Mouse (Mus musculus) CH12.LX (cell line): ENCODE measurements around the gene Arvcf. TPM values are rescaled to one million over a fixed set of nuclear protein-coding genes. Genes with fewer than 3 reads are reported as not detected.

Experiments used
- DNase-seq: peaks from one replicate; pipeline ENCODE4 v3.0.0-alpha.2; 2013; ENCODE audit errors: extremely low read depth
- H3K27ac ChIP-seq: 2 replicates; pipeline ENCODE4 v1.5.1; 2012; ENCODE audit warnings: low read depth, mild to moderate bottlenecking, control low read depth, moderate library complexity; ENCODE audit not compliant: insufficient read depth
- H3K27me3 ChIP-seq: replicated peaks from 2 replicates; pipeline ENCODE3; 2012; ENCODE audit warnings: inconsistent platforms
- H3K36me3 ChIP-seq, 2 experiments: replicated peaks in 1 of 2; 2 replicates each; pipeline versions ENCODE3 to v1.6.1; 2012; ENCODE audit warnings: inconsistent platforms in 1 of 2, low read length in 1 of 2, mild to moderate bottlenecking in 1 of 2, mixed read lengths in 1 of 2, moderate library complexity in 1 of 2; ENCODE audit not compliant: control insufficient read depth in 1 of 2, insufficient read depth in 1 of 2
- H3K4me1 ChIP-seq, 2 experiments: 2 replicates each; pipeline ENCODE4 v1.6.1; 2012; ENCODE audit warnings: inconsistent platforms in 1 of 2, moderate library complexity in 1 of 2; ENCODE audit not compliant: insufficient read depth in 2 of 2, control insufficient read depth in 1 of 2
- H3K4me2 ChIP-seq: 2 replicates; pipeline ENCODE4 v1.6.1; 2012; ENCODE audit warnings: low read depth, mild to moderate bottlenecking, control low read depth; ENCODE audit not compliant: poor library complexity, insufficient read depth, severe bottlenecking
- H3K4me3 ChIP-seq, 3 experiments: fragments of 150-350 bp in 1 of 3; sonication (generic) in 1 of 3; replicated peaks in 1 of 3; 2 replicates each; pipeline versions ENCODE3 to v1.5.1; 2011 to 2012; ENCODE audit warnings: low read depth in 2 of 3, low read length in 2 of 3, mild to moderate bottlenecking in 2 of 3, moderate library complexity in 2 of 3, control low read depth in 1 of 3, improper control_type of control experiment in 1 of 3, inconsistent platforms in 1 of 3, mixed read lengths in 1 of 3; ENCODE audit not compliant: poor library complexity in 1 of 3
- H3K79me2 ChIP-seq: replicated peaks from 2 replicates; pipeline ENCODE4 v1.6.1; 2012; ENCODE audit warnings: mild to moderate bottlenecking, moderate library complexity; ENCODE audit not compliant: control insufficient read depth, poor library complexity, insufficient read depth, severe bottlenecking; ENCODE audit errors: extremely low read depth
- H3K9ac ChIP-seq: 2 replicates; pipeline ENCODE4 v1.6.1; 2012; ENCODE audit warnings: low read depth, mild to moderate bottlenecking, control low read depth, moderate library complexity; ENCODE audit not compliant: insufficient read depth
- H3K9me3 ChIP-seq: replicated peaks from 2 replicates; pipeline ENCODE3; 2012; ENCODE audit warnings: low read length, inconsistent platforms, mixed read lengths
- BHLHE40 ChIP-seq: IDR thresholded peaks from 2 replicates; pipeline ENCODE4 v1.6.1; 2011; ENCODE audit warnings: mild to moderate bottlenecking, low read depth, low read length, improper control_type of control experiment
- CHD1 ChIP-seq: IDR thresholded peaks from 2 replicates; pipeline ENCODE4 v1.6.1; 2012; ENCODE audit warnings: low read depth, low read length, improper control_type of control experiment, inconsistent platforms
- ELF1 ChIP-seq: IDR thresholded peaks from 2 replicates; pipeline ENCODE4 v1.6.1; 2014; ENCODE audit warnings: low read depth, mild to moderate bottlenecking, inconsistent platforms, low read length, improper control_type of control experiment
- EP300 ChIP-seq: IDR thresholded peaks from 2 replicates; pipeline ENCODE4 v1.6.1; 2011; ENCODE audit warnings: low read length, improper control_type of control experiment
- ETS1 ChIP-seq: conservative IDR thresholded peaks from 2 replicates; pipeline ENCODE4 v1.6.1; 2012; ENCODE audit warnings: low read depth, mild to moderate bottlenecking, inconsistent platforms, low read length, improper control_type of control experiment, moderate library complexity
- GABPA ChIP-seq: IDR thresholded peaks from 2 replicates; pipeline ENCODE4 v1.6.1; 2012; ENCODE audit warnings: low read depth, low read length, improper control_type of control experiment, inconsistent platforms; ENCODE audit not compliant: insufficient replicate concordance
- IRF4 ChIP-seq: IDR thresholded peaks from 2 replicates; pipeline ENCODE4 v1.6.1; 2014; ENCODE audit warnings: low read depth, mild to moderate bottlenecking, inconsistent platforms, low read length, improper control_type of control experiment
- JUN ChIP-seq: IDR thresholded peaks from 2 replicates; pipeline ENCODE4 v1.6.1; 2011; ENCODE audit warnings: low read depth, mild to moderate bottlenecking, low read length, improper control_type of control experiment, moderate library complexity; ENCODE audit not compliant: insufficient read depth
- JUND ChIP-seq: conservative IDR thresholded peaks from 2 replicates; pipeline ENCODE4 v1.6.1; 2011; ENCODE audit warnings: low read depth, low read length, improper control_type of control experiment
- KAT2A ChIP-seq: IDR thresholded peaks from 2 replicates; pipeline ENCODE4 v1.6.1; 2012; ENCODE audit warnings: low read length, improper control_type of control experiment, inconsistent platforms; ENCODE audit not compliant: insufficient replicate concordance
- MAFK ChIP-seq: IDR thresholded peaks from 2 replicates; pipeline ENCODE4 v1.6.1; 2011; ENCODE audit warnings: low read length, improper control_type of control experiment; ENCODE audit not compliant: insufficient replicate concordance
- MAX ChIP-seq: IDR thresholded peaks from 2 replicates; pipeline ENCODE4 v1.6.1; 2011; ENCODE audit warnings: low read length, improper control_type of control experiment
- MAZ ChIP-seq: IDR thresholded peaks from 2 replicates; pipeline ENCODE4 v1.6.1; 2012; ENCODE audit warnings: low read depth, mild to moderate bottlenecking, inconsistent platforms, low read length, improper control_type of control experiment, moderate library complexity
- MEF2A ChIP-seq: IDR thresholded peaks from 2 replicates; pipeline ENCODE4 v1.6.1; 2014; ENCODE audit warnings: low read depth, mild to moderate bottlenecking, inconsistent platforms, low read length, improper control_type of control experiment, borderline replicate concordance
- MYC ChIP-seq: IDR thresholded peaks from 2 replicates; pipeline ENCODE4 v1.6.1; 2011; ENCODE audit warnings: low read depth, mild to moderate bottlenecking, improper control_type of control experiment, low read length
- NRF1 ChIP-seq: IDR thresholded peaks from 2 replicates; pipeline ENCODE4 v1.6.1; 2014; ENCODE audit warnings: low read depth, mild to moderate bottlenecking, inconsistent platforms, low read length, improper control_type of control experiment, moderate library complexity
- PAX5 ChIP-seq: IDR thresholded peaks from 2 replicates; pipeline ENCODE4 v1.6.1; 2012; ENCODE audit warnings: low read length, inconsistent platforms, mixed read lengths
- POLR2AphosphoS2 ChIP-seq: IDR thresholded peaks from 2 replicates; pipeline ENCODE4 v1.6.1; 2011; ENCODE audit warnings: low read depth, low read length, improper control_type of control experiment
- RAD21 ChIP-seq: IDR thresholded peaks from 2 replicates; pipeline ENCODE4 v1.6.1; 2011; ENCODE audit warnings: low read depth, mild to moderate bottlenecking, low read length, improper control_type of control experiment, moderate library complexity
- SIN3A ChIP-seq: IDR thresholded peaks from 2 replicates; pipeline ENCODE4 v1.6.1; 2012; ENCODE audit warnings: low read length, improper control_type of control experiment, inconsistent platforms
- SMC3 ChIP-seq: IDR thresholded peaks from 2 replicates; pipeline ENCODE4 v1.6.1; 2011; ENCODE audit warnings: low read depth, low read length, improper control_type of control experiment
- UBTF ChIP-seq: IDR thresholded peaks from 2 replicates; pipeline ENCODE4 v1.6.1; 2012; ENCODE audit warnings: low read depth, mild to moderate bottlenecking, inconsistent platforms, low read length, improper control_type of control experiment, moderate library complexity
- USF1 ChIP-seq: IDR thresholded peaks from 2 replicates; pipeline ENCODE4 v1.6.1; 2014; ENCODE audit warnings: low read depth, mild to moderate bottlenecking, inconsistent platforms, low read length, improper control_type of control experiment
- USF2 ChIP-seq: conservative IDR thresholded peaks from 2 replicates; pipeline ENCODE4 v1.6.1; 2011; ENCODE audit warnings: low read depth, low read length, improper control_type of control experiment
- ZNF384 ChIP-seq: IDR thresholded peaks from 2 replicates; pipeline ENCODE4 v1.6.1; 2012; ENCODE audit warnings: low read depth, low read length, improper control_type of control experiment, inconsistent platforms
- dilution Hi-C: fragments of 300-500 bp; cut with MboI; formaldehyde crosslinking; loops from 2 replicates; pipeline ENCODE4 v1.14.3; 2020; ENCODE audit warnings: low sequenced_read_pairs; ENCODE audit not compliant: extremely low pct_unique_long_range_greater_than_20kb, extremely low pct_ligation_motif_present
- in situ Hi-C: fragments of 300-500 bp; cut with MboI; formaldehyde crosslinking; loops from 3 replicates; pipeline ENCODE4 v1.14.3; 2019; ENCODE audit warnings: low sequenced_read_pairs, low pct_ligation_motif_present, low pct_unique_long_range_greater_than_20kb, mixed read lengths
- polyA plus RNA-seq: library from polyadenylated mRNA; unstranded; fragments of >175 nt; gene quantifications from 2 replicates; pipeline ENCODE4 v1.2.1, GENCODE M21; 2012; ENCODE audit warnings: low read depth; ENCODE audit not compliant: insufficient read length
- total RNA-seq, 2 experiments: library from RNA; depleted of rRNA; stranded (reverse); fragments of 300-350 nt in 1 of 2; fragments of >200 nt in 1 of 2; gene quantifications; 2 replicates each; pipeline ENCODE4 v1.2.3; 2012 to 2014

Gene Arvcf
- total and polyA plus RNA-seq, 3 experiments, result 1.1 to 7.5 (median 3.9) TPM

GRCm38 (mm10) chr16:18373632-18374031 is 25.6 kb downstream of the Arvcf start:
- H3K4me1 ChIP-seq, result peaks cover 11 to 14% of the 10 kb centered on the region in 2 experiments
- H3K4me3 ChIP-seq, result no peak overlapping the region
- TF ChIP-seq JUND, result no peak
- H3K9ac ChIP-seq, result no peak overlapping the region
- no peaks in the 10 kb centered on the region for H3K79me2 ChIP-seq
- H3K9me3 ChIP-seq, result no peaks in the 10 kb centered on the region
- no peaks in the 10 kb centered on the region for H3K36me3 ChIP-seq
- no peak overlapping the region for H3K4me2 ChIP-seq
- dilution Hi-C loops (no loop called here), in situ Hi-C loops (no loop called here)
- no peak overlapping the region for H3K27ac ChIP-seq
- no peaks in the 10 kb centered on the region for H3K27me3 ChIP-seq
- DNase-seq, result no peak

- no peaks in the 10 kb centered on the region for H3K36me3 ChIP-seq
- peaks cover 8 to 14% of the 10 kb centered on the region in 2 experiments for H3K4me1 ChIP-seq
- TF ChIP-seq ZNF384, result peak; percentile 60; the same call in 1 of the 2 replicates
- peak; percentile 19 for TF ChIP-seq USF1
- TF ChIP-seq NRF1, result no peak
- peak; percentile 39; the same call in 1 of the 2 replicates for TF ChIP-seq BHLHE40
- TF ChIP-seq ELF1, result no peak
- H3K79me2 ChIP-seq, result no peaks in the 10 kb centered on the region
- in situ Hi-C loops (no loop called here), dilution Hi-C loops (no loop called here)
- no peak overlapping the region for H3K4me2 ChIP-seq
- H3K4me3 ChIP-seq, result no peak overlapping the region
- H3K9me3 ChIP-seq, result no peaks in the 10 kb centered on the region
- no peak for DNase-seq
- no peaks in the 10 kb centered on the region for H3K27me3 ChIP-seq
- H3K27ac ChIP-seq, result no peak overlapping the region
- no peak overlapping the region for H3K9ac ChIP-seq
Measured at GRCm38 (mm10) chr16:18376297-18376954, 28.4 kb downstream of the Arvcf start.

GRCm38 (mm10) chr16:18377203-18377602 is 29.2 kb downstream of the Arvcf start:
- no peaks in the 10 kb centered on the region for H3K36me3 ChIP-seq
- H3K4me3 ChIP-seq, result no peak overlapping the region
- no peaks in the 10 kb centered on the region for H3K27me3 ChIP-seq
- TF ChIP-seq MEF2A (no peak), IRF4 (no peak), NRF1 (no peak), BHLHE40 (peak; percentile 27; the same call in 1 of the 2 replicates), GABPA (no peak), MYC (no peak), MAFK (no peak), MAX (no peak), PAX5 (no peak), USF1 (peak; percentile 74), UBTF (no peak), USF2 (peak; percentile 40), MAZ (no peak), JUN (no peak), ETS1 (no peak), KAT2A (no peak), SIN3A (no peak), CHD1 (no peak), ELF1 (no peak), POLR2AphosphoS2 (no peak), SMC3 (no peak), EP300 (peak; percentile 30; the same call in 1 of the 2 replicates), RAD21 (no peak)
- in situ Hi-C loops (no loop called here), dilution Hi-C loops (no loop called here)
- H3K79me2 ChIP-seq, result no peaks in the 10 kb centered on the region
- no peak overlapping the region for H3K9ac ChIP-seq
- H3K27ac ChIP-seq, result no peak overlapping the region
- peaks cover 8 to 14% of the 10 kb centered on the region in 2 experiments for H3K4me1 ChIP-seq
- peak; percentile 40 for DNase-seq
- no peaks in the 10 kb centered on the region for H3K9me3 ChIP-seq
- H3K4me2 ChIP-seq, result no peak overlapping the region
